24 mouse cellular contexts compared by ENCODE assay signal in genomic region chr6:148172904-148173303, GRCm38 (mm10). TPM values are rescaled to one million over a fixed set of nuclear protein-coding genes. Genes with fewer than 3 reads are reported as not detected.
DNase-seq lines count a peak whose midpoint lies in the region; ATAC-seq and TF ChIP-seq lines count a peak whose summit lies in the region.
"Had no signal": no experiment of that assay in that cellular context is flagged by ENCODE, and none has a peak within 500 bp of the region (broad histone marks: within the 10 kb centered on the region; RNA-seq: fewer than 3 reads in every experiment).

No protein-coding gene starts in this region.

- TF ChIP-seq EP300 in MEL (IDR thresholded peaks at IDR 0.05; ENCODE audit: low read depth in 1 of 2, low read length in 2 of 2): peak; percentile 36 to 65; a peak in 3 of 4 replicates

- no peak for DNase-seq in heart, embryonic 10.5 days (ENCODE audit: low spot score)
- peak; percentile 9 for DNase-seq in kidney, postnatal 10 days
- DNase-seq in kidney, postnatal 36 days: no peak
- DNase-seq in MEL (ENCODE audit: low read depth, low spot score) (peak; percentile 32), MEL-GATA-1-ER (ENCODE audit: extremely low read depth, low read depth) (peak; percentile 14)
- no peak for DNase-seq in liver, embryonic 11.5 days (ENCODE audit: low spot score)
- DNase-seq: adrenal gland, adult 2 months; adrenal gland, postnatal 10 days; adrenal gland, postnatal 25 days; cerebellum, adult 11 months; cerebellum, adult 18-20 months; cerebellum, adult 8-10 months; cerebellum, adult 9-11 months; cerebellum, postnatal 14 days; cerebellum, postnatal 36 days; embryo, embryonic 11 days; forebrain, postnatal 0 days had no signal

- TF ChIP-seq CTCF in MEL (IDR thresholded peaks at IDR 0.05 in 2 of 3, conservative IDR thresholded peaks at IDR 0.05 in 1 of 3; ENCODE audit: control insufficient read depth in 1 of 3, insufficient read depth in 1 of 3, low read depth in 2 of 3, low read length in 3 of 3, poor library complexity in 1 of 3, severe bottlenecking in 1 of 3): no peak

- H3K4me1 ChIP-seq in heart, embryonic 12.5 days (replicated peaks): peaks cover 10% of the 10 kb centered on the region
- no peaks in the 10 kb centered on the region for H3K4me1 ChIP-seq in heart, embryonic 10.5 days
- peaks cover 2 to 9% of the 10 kb centered on the region in 2 experiments; a peak in 3 of 4 replicates for H3K4me1 ChIP-seq in MEL (ENCODE audit: control insufficient read depth in 1 of 2, insufficient read depth in 2 of 2, low read length in 2 of 2)
- H3K4me1 ChIP-seq in liver, embryonic 11.5 days (replicated peaks; ENCODE audit: control insufficient read depth, insufficient read depth, low read length): no peaks in the 10 kb centered on the region
- H3K4me1 ChIP-seq: embryonic facial prominence, embryonic 13.5 days; embryonic facial prominence, embryonic 15.5 days; forebrain, embryonic 10.5 days; forebrain, embryonic 13.5 days; forebrain, embryonic 15.5 days had no signal

- H3K9ac ChIP-seq in heart, embryonic 12.5 days: no peak overlapping the region
- peak overlapping the region; percentile 17; the same call in 1 of the 2 replicates for H3K9ac ChIP-seq in MEL (ENCODE audit: control insufficient read depth, low read depth, low read length, poor library complexity, severe bottlenecking)
- no peak overlapping the region for H3K9ac ChIP-seq in liver, embryonic 11.5 days (ENCODE audit: low read depth, low read length)
- H3K9ac ChIP-seq: embryonic facial prominence, embryonic 13.5 days; embryonic facial prominence, embryonic 15.5 days; forebrain, embryonic 13.5 days; forebrain, embryonic 15.5 days; forebrain, postnatal 0 days had no signal

- H3K27ac ChIP-seq in heart, embryonic 12.5 days (ENCODE audit: poor library complexity, severe bottlenecking): 0 out of 2 replicates have a peak overlapping the region, but pooled peaks have one; percentile 7
- no peak overlapping the region for H3K27ac ChIP-seq in heart, embryonic 10.5 days
- no peak overlapping the region for H3K27ac ChIP-seq in MEL (ENCODE audit: control insufficient read depth, low read depth, low read length)
- no peak overlapping the region for H3K27ac ChIP-seq in liver, embryonic 11.5 days (ENCODE audit: low read depth, low read length)
- H3K27ac ChIP-seq: embryonic facial prominence, embryonic 13.5 days; embryonic facial prominence, embryonic 15.5 days; forebrain, embryonic 10.5 days; forebrain, embryonic 13.5 days; forebrain, embryonic 15.5 days had no signal

- H3K4me3 ChIP-seq in heart, embryonic 12.5 days: no peak overlapping the region
- H3K4me3 ChIP-seq in heart, embryonic 10.5 days: no peak overlapping the region
- H3K4me3 ChIP-seq in MEL (ENCODE audit: control insufficient read depth in 1 of 2, insufficient read depth in 1 of 2, low read depth in 2 of 2, low read length in 2 of 2): peak overlapping the region in 1 of 2 experiments; percentile 18; a peak in 1 of 4 replicates
- H3K4me3 ChIP-seq in liver, embryonic 11.5 days (ENCODE audit: low read depth, low read length): no peak overlapping the region
- H3K4me3 ChIP-seq: embryonic facial prominence, embryonic 13.5 days; embryonic facial prominence, embryonic 15.5 days; erythroblast, embryonic 14.5 days; forebrain, embryonic 10.5 days; forebrain, embryonic 13.5 days; forebrain, embryonic 15.5 days had no signal

- TF ChIP-seq RAD21 in MEL (IDR thresholded peaks at IDR 0.05; ENCODE audit: low read depth, low read length): no peak

- H3K9me3 ChIP-seq in heart, embryonic 12.5 days (replicated peaks): peaks cover 4% of the 10 kb centered on the region
- H3K9me3 ChIP-seq in heart, embryonic 10.5 days: no peaks in the 10 kb centered on the region; the same call in 1 of the 2 replicates
- no peaks in the 10 kb centered on the region for H3K9me3 ChIP-seq in MEL (replicated peaks; ENCODE audit: insufficient read depth, low read length)
- no peaks in the 10 kb centered on the region for H3K9me3 ChIP-seq in liver, embryonic 11.5 days (ENCODE audit: control insufficient read depth, low read length)
- H3K9me3 ChIP-seq: embryonic facial prominence, embryonic 13.5 days; embryonic facial prominence, embryonic 15.5 days; forebrain, embryonic 13.5 days; forebrain, embryonic 15.5 days had no signal

- no peaks in the 10 kb centered on the region for H3K36me3 ChIP-seq in heart, embryonic 12.5 days
- H3K36me3 ChIP-seq in heart, embryonic 10.5 days: no peaks in the 10 kb centered on the region
- H3K36me3 ChIP-seq in MEL (ENCODE audit: control insufficient read depth in 1 of 2, insufficient read depth in 2 of 2, low read length in 2 of 2): peaks cover 0 to 11% of the 10 kb centered on the region in 2 experiments; a peak in 2 of 4 replicates
- H3K36me3 ChIP-seq in liver, embryonic 11.5 days (ENCODE audit: control insufficient read depth, insufficient read depth, low read length): no peaks in the 10 kb centered on the region
- H3K36me3 ChIP-seq: embryonic facial prominence, embryonic 13.5 days; embryonic facial prominence, embryonic 15.5 days; forebrain, embryonic 10.5 days; forebrain, embryonic 15.5 days had no signal

- no peak for TF ChIP-seq POLR2A in MEL (IDR thresholded peaks at IDR 0.05; ENCODE audit: control insufficient read depth in 1 of 2, insufficient read depth in 1 of 2, low read depth in 1 of 2, low read length in 2 of 2, poor library complexity in 1 of 2)

- H3K79me2 ChIP-seq in MEL (ENCODE audit: control insufficient read depth, insufficient read depth, low read length, poor library complexity): no peaks in the 10 kb centered on the region

- H3K4me2 ChIP-seq in heart, embryonic 12.5 days: no peak overlapping the region
- no peak overlapping the region for H3K4me2 ChIP-seq in liver, embryonic 11.5 days
- H3K4me2 ChIP-seq: embryonic facial prominence, embryonic 13.5 days; embryonic facial prominence, embryonic 15.5 days; forebrain, embryonic 13.5 days; forebrain, embryonic 15.5 days had no signal

- 45% methylated on average over 3 of the region's 3 CpGs for WGBS in heart, embryonic 12.5 days
- whole genome bisulfite sequencing in heart, embryonic 10.5 days: 69% methylated on average over 3 of the region's 3 CpGs
- 74% methylated on average over 3 of the region's 3 CpGs for WGBS in liver, embryonic 11.5 days

- H3K27me3 ChIP-seq in heart, embryonic 12.5 days (replicated peaks): no peaks in the 10 kb centered on the region
- no peaks in the 10 kb centered on the region for H3K27me3 ChIP-seq in heart, embryonic 10.5 days (ENCODE audit: insufficient read depth, poor library complexity, severe bottlenecking)
- H3K27me3 ChIP-seq in MEL (ENCODE audit: control insufficient read depth in 1 of 2, insufficient read depth in 2 of 2, low read length in 2 of 2): no peaks in the 10 kb centered on the region
- no peaks in the 10 kb centered on the region for H3K27me3 ChIP-seq in liver, embryonic 11.5 days (replicated peaks; ENCODE audit: control insufficient read depth, insufficient read depth, low read length)
- H3K27me3 ChIP-seq: embryonic facial prominence, embryonic 13.5 days; embryonic facial prominence, embryonic 15.5 days; forebrain, embryonic 13.5 days; forebrain, embryonic 15.5 days had no signal

- no peak; the same call in 1 of the 2 replicates for ATAC-seq in heart, embryonic 12.5 days (ENCODE audit: insufficient number of reproducible peaks, low FRiP score)
- no peak for ATAC-seq in liver, embryonic 11.5 days (replicated peaks; ENCODE audit: low FRiP score)
- ATAC-seq: forebrain, embryonic 13.5 days; forebrain, embryonic 15.5 days; forebrain, postnatal 0 days had no signal

TF ChIP-seq in MEL, 35 proteins besides CTCF, POLR2A, EP300 and RAD21:
- TF ChIP-seq BHLHE40 (IDR thresholded peaks at IDR 0.05; ENCODE audit: borderline replicate concordance, low read depth, low read length): no peak
- TF ChIP-seq MYC (IDR thresholded peaks at IDR 0.05; ENCODE audit: low read depth, low read length): no peak
- TF ChIP-seq POLR2AphosphoS2 (IDR thresholded peaks at IDR 0.05; ENCODE audit: low read length): no peak
- no peak for TF ChIP-seq HCFC1 (IDR thresholded peaks at IDR 0.05; ENCODE audit: low read depth, low read length)
- no peak for TF ChIP-seq ZNF384 (IDR thresholded peaks at IDR 0.05; ENCODE audit: low read depth, low read length)
- no peak for TF ChIP-seq MEF2A (IDR thresholded peaks at IDR 0.05; ENCODE audit: extremely low read depth, insufficient replicate concordance, low read depth, low read length, poor library complexity, severe bottlenecking)
- TF ChIP-seq NRF1 (IDR thresholded peaks at IDR 0.05; ENCODE audit: insufficient read depth, low read depth, low read length, poor library complexity, severe bottlenecking): no peak
- TF ChIP-seq GATA1 (IDR thresholded peaks at IDR 0.05; ENCODE audit: low read depth, low read length): peak; percentile 51; the same call in 1 of the 2 replicates
- no peak for TF ChIP-seq CHD2 (IDR thresholded peaks at IDR 0.05; ENCODE audit: low read length)
- no peak for TF ChIP-seq MAFK (IDR thresholded peaks at IDR 0.05; ENCODE audit: borderline replicate concordance, low read depth, low read length)
- no peak for TF ChIP-seq USF2 (IDR thresholded peaks at IDR 0.05; ENCODE audit: borderline replicate concordance in 1 of 2, insufficient read depth in 1 of 2, low read depth in 1 of 2, low read length in 2 of 2)
- peak; percentile 39; the same call in 1 of the 2 replicates for TF ChIP-seq RCOR1 (IDR thresholded peaks at IDR 0.05; ENCODE audit: low read depth, low read length)
- TF ChIP-seq MAX (IDR thresholded peaks at IDR 0.05; ENCODE audit: low read length): no peak

RNA-seq across cellular contexts. Expression of gene Ergic2, which starts 39.3 kb away (rescaled TPM):
- 181 and 183 TPM in 2 replicates for polyA plus RNA-seq in heart, embryonic 12.5 days (2016; fragmentation: Nextera tagmentation; extraction: Ambion mirVana)
- polyA plus RNA-seq in heart, embryonic 10.5 days (2016; fragmentation: Nextera tagmentation; extraction: Ambion mirVana): 173 and 189 TPM in 2 replicates
- 81.0 and 84.9 TPM in 2 replicates for total RNA-seq in MEL (2012; rRNA removed)
- polyA plus RNA-seq in MEL (2012; ENCODE audit: insufficient read depth in 1 of 2, insufficient read length in 2 of 2, low read depth in 1 of 2, low replicate concordance in 2 of 2, missing spikeins in 1 of 2): 10 to 100 TPM in 1 of 2 experiments, not detected in 1; 41.8 TPM
- polyA plus RNA-seq in liver, embryonic 11.5 days (2014; fragmentation: Nextera tagmentation; extraction: Ambion mirVana): 156 and 172 TPM in 2 replicates

Comparison
In these comparisons a context has a peak if more than half of its experiments do, and no peak if none do; other contexts are left out.
1. DNase-seq: peak in kidney, postnatal 10 days (single experiment), MEL (single experiment) and MEL-GATA-1-ER (single experiment); none in heart, embryonic 10.5 days (single experiment), kidney, postnatal 36 days (0 of 2) and liver, embryonic 11.5 days (single experiment).